Mouse (Mus musculus) heart, embryonic 15.5 days (tissue): ENCODE results near the gene Ttc32. TPM values are rescaled to one million over a fixed set of nuclear protein-coding genes. Genes with fewer than 3 reads are reported as not detected.
"Not testable (repeated sequence)": the region's sequence is repeated elsewhere in the genome, so short reads cannot be mapped to it uniquely, and the experiment has no call there.

Source experiments
- ATAC-seq: fragments of 200-750 bp; cut with Nextera tagmentation; replicated peaks from 2 replicates; pipeline ENCODE4 v1.8.0; 2017; ENCODE audit warnings: low read depth, moderate TSS enrichment; ENCODE audit not compliant: insufficient number of reproducible peaks, insufficient read depth, low FRiP score
- H3K27ac ChIP-seq: fragments of 300-500 bp; sonication (generic); 2 replicates; pipeline ENCODE4 v1.5.1; 2015; ENCODE audit warnings: mild to moderate bottlenecking, inconsistent platforms
- H3K27me3 ChIP-seq: fragments of 300-500 bp; sonication (generic); 2 replicates; pipeline ENCODE4 v1.6.1; 2015; ENCODE audit warnings: inconsistent platforms
- H3K36me3 ChIP-seq: fragments of 300-500 bp; sonication (generic); 2 replicates; pipeline ENCODE4 v1.6.1; 2015; ENCODE audit warnings: mild to moderate bottlenecking, inconsistent platforms
- H3K4me1 ChIP-seq: fragments of 300-500 bp; sonication (generic); replicated peaks from 2 replicates; pipeline ENCODE4 v1.6.1; 2015; ENCODE audit warnings: inconsistent platforms
- H3K4me2 ChIP-seq: fragments of 300-500 bp; sonication (generic); 2 replicates; pipeline ENCODE4 v1.6.1; 2015; ENCODE audit warnings: inconsistent platforms, mild to moderate bottlenecking, moderate library complexity
- H3K4me3 ChIP-seq: fragments of 300-500 bp; sonication (generic); 2 replicates; pipeline ENCODE4 v1.5.1; 2015; ENCODE audit warnings: mild to moderate bottlenecking, inconsistent platforms
- H3K9ac ChIP-seq: fragments of 300-500 bp; sonication (generic); 2 replicates; pipeline ENCODE4 v1.6.1; 2015; ENCODE audit warnings: mild to moderate bottlenecking, inconsistent platforms
- H3K9me3 ChIP-seq: fragments of 300-500 bp; sonication (generic); replicated peaks from 2 replicates; pipeline ENCODE4 v1.6.1; 2016; ENCODE audit warnings: inconsistent platforms
- WGBS: fragments of 180-500 bp; shearing (Covaris S2); methylation state at CpG from one replicate; pipeline ENCODE4 v1.1.7; 2015; ENCODE audit warnings: mixed read lengths; 5-methylcytosine and 5-hydroxymethylcytosine counted together
- polyA plus RNA-seq: library from polyadenylated mRNA; unstranded; fragments of >200 nt; fragmentation: Nextera tagmentation; extraction: Ambion mirVana; gene quantifications from 2 replicates; pipeline ENCODE4 v1.2.1, GENCODE M21; 2015

Ttc32 gene
- polyA plus RNA-seq, 1 experiment from 2014 or later, result 17.4 TPM

GRCm38 (mm10) chr12:9024071-9024470, 5.7 kb upstream of the Ttc32 start:
- no peaks in the 10 kb centered on the region for H3K4me1 ChIP-seq
- no peaks in the 10 kb centered on the region for H3K9me3 ChIP-seq
- 91% methylated on average over 14 of the region's 14 CpGs for WGBS
- no peak overlapping the region for H3K4me3 ChIP-seq
- no peaks in the 10 kb centered on the region for H3K36me3 ChIP-seq
- no peak overlapping the region for H3K27ac ChIP-seq
- H3K9ac ChIP-seq, result no peak overlapping the region
- ATAC-seq, result no peak
- H3K27me3 ChIP-seq, result no peaks in the 10 kb centered on the region
- H3K4me2 ChIP-seq, result no peak overlapping the region

DNA sequence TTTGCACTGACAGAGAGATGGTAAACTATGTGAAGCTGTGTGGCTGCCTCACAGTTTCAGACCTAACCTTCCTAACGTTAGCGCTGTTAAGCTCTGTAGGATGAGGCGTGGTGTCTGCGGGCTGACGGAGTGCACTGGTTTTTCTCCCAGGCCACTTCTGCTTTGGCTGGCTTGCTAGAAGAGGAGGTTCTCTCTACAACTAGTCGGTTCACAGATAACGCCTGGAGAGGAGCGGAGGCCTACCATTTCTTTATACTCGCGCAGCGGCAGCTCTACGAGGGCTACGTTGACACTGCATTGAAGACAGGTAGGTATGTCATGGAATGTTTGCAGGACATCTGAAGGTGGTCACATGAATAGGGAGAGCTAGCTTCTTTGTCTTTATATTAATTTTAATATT, 5.1 kb upstream of the Ttc32 start:
- WGBS, result 49% methylated on average over 13 of the region's 13 CpGs
- no peaks in the 10 kb centered on the region for H3K27me3 ChIP-seq
- no peak overlapping the region for H3K9ac ChIP-seq
- no peaks in the 10 kb centered on the region for H3K36me3 ChIP-seq
- no peak for ATAC-seq
- H3K27ac ChIP-seq, result peak overlapping the region; percentile 28
- no peaks in the 10 kb centered on the region for H3K9me3 ChIP-seq
- H3K4me2 ChIP-seq, result no peak overlapping the region
- no peak overlapping the region for H3K4me3 ChIP-seq
- no peaks in the 10 kb centered on the region for H3K4me1 ChIP-seq

- H3K36me3 ChIP-seq, result no peaks in the 10 kb centered on the region
Observed at GRCm38 (mm10) chr12:9026843-9027242, 3.0 kb upstream of the Ttc32 start.

GRCm38 (mm10) chr12:9028816-9029215, 981 bp upstream of the Ttc32 start:
- WGBS, result 86% methylated on average over 7 of the region's 7 CpGs
- not testable (repeated sequence) for H3K9ac ChIP-seq, H3K4me2 ChIP-seq, H3K9me3 ChIP-seq, H3K27ac ChIP-seq, H3K4me3 ChIP-seq, ATAC-seq, H3K27me3 ChIP-seq, H3K36me3 ChIP-seq, H3K4me1 ChIP-seq

More at GRCm38 (mm10) chr12:9026843-9027242, 3.0 kb upstream of the Ttc32 start:
- Histone ChIP-seq H3K4me1 (0 out of 2 replicates have a peak, but pooled peaks cover 3% of the 10 kb centered on the region), H3K9me3 (no peaks in the 10 kb centered on the region), H3K27me3 (no peaks in the 10 kb centered on the region), H3K9ac (no peak overlapping the region), H3K27ac (no peak overlapping the region), H3K4me2 (no peak overlapping the region), H3K4me3 (no peak overlapping the region)
- no peak for ATAC-seq

DNA sequence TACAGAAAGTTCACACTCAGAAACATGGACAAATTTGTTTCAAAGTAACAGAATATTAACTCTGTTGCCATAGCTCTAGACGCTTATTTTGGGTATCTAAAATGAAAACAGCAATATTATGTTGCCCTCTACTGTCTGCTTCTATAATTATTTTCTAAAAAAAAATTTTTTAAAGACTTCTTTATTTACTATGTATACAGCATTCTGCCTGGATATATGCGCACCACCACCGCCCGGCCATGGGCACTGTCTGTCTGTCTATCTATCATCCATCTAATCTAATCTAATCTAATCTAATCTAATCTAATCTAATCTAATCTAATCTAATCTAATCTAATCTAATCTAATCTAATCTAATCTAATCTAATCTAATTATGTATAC, 300 bp upstream of the Ttc32 start:
- Histone ChIP-seq H3K9me3 (no peaks in the 10 kb centered on the region), H3K4me3 (peak overlapping the region; percentile 67), H3K27me3 (no peaks in the 10 kb centered on the region), H3K4me1 (peaks cover 9% of the 10 kb centered on the region; the same call in 1 of the 2 replicates), H3K4me2 (peak overlapping the region; percentile 69), H3K27ac (peak overlapping the region; percentile 96), H3K36me3 (no peaks in the 10 kb centered on the region), H3K9ac (no peak overlapping the region)
- peak; percentile 8; the same call in 1 of the 2 replicates for ATAC-seq
- 30% methylated on average over 4 of the region's 4 CpGs for WGBS

DNA sequence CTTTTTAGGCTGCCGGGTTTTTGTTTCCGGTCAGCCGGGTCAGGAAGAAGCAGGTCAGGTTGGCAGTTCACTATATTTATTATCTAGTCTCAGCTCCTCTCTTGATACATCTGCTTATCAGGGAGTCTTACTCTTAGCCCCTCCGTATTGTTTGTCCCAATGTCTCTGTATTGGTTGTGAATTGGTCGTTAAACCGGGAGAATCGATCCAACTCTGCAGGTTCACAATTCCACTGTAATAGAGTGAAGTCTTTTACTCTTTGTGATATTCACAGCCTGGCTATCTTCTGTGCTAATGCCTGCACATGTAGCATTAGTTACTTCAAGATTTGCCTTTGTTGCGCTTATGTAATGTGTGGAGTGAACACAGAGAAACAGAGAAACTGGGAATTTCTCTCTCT, 1.4 kb downstream of the Ttc32 start:
- Histone ChIP-seq H3K4me2 (peak overlapping the region; percentile 69), H3K9ac (0 out of 2 replicates have a peak overlapping the region, but pooled peaks have one; percentile 88), H3K4me1 (peaks cover 10% of the 10 kb centered on the region; the same call in 1 of the 2 replicates), H3K27me3 (no peaks in the 10 kb centered on the region), H3K36me3 (no peaks in the 10 kb centered on the region), H3K9me3 (no peaks in the 10 kb centered on the region), H3K27ac (peak overlapping the region; percentile 96; the same call in 1 of the 2 replicates), H3K4me3 (peak overlapping the region; percentile 67)
- ATAC-seq, result no peak
- 67% methylated on average over 8 of the region's 8 CpGs for WGBS

DNA sequence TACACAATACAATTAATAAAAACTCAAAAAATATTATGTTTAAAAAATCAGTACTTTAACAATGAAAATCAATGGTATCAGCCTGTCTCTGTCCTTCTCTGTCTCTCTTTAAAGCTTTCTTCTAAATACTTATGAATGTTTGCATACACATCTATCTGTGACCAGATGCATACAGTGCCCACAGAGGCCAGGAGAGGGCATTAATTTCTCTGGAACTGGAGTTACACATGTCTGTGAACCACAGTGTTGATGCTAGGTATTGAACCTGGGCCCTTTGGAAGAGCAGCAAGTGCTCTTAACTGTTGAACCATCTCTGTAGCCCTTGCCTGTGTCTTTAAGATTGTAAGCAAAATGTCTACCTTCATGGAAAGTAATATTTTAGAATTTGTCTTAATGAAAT, 3.3 kb downstream of the Ttc32 start:
- Histone ChIP-seq H3K27me3 (no peaks in the 10 kb centered on the region), H3K4me2 (no peak overlapping the region), H3K9ac (no peak overlapping the region), H3K27ac (no peak overlapping the region), H3K9me3 (no peaks in the 10 kb centered on the region), H3K4me3 (no peak overlapping the region), H3K36me3 (no peaks in the 10 kb centered on the region), H3K4me1 (peaks cover 10% of the 10 kb centered on the region; the same call in 1 of the 2 replicates)
- ATAC-seq, result no peak

- H3K27me3 ChIP-seq, result no peaks in the 10 kb centered on the region
- WGBS, result 76% methylated on average over 9 of the region's 9 CpGs
- H3K36me3 ChIP-seq, result no peaks in the 10 kb centered on the region
- H3K4me1 ChIP-seq, result peaks cover 7% of the 10 kb centered on the region; the same call in 1 of the 2 replicates
- ATAC-seq, result no peak
- no peak overlapping the region for H3K4me3 ChIP-seq
- H3K4me2 ChIP-seq, result no peak overlapping the region
- H3K9me3 ChIP-seq, result no peaks in the 10 kb centered on the region
- no peak overlapping the region for H3K27ac ChIP-seq
- no peak overlapping the region for H3K9ac ChIP-seq
Observed at GRCm38 (mm10) chr12:9036409-9036808, 6.6 kb downstream of the Ttc32 start.

DNA sequence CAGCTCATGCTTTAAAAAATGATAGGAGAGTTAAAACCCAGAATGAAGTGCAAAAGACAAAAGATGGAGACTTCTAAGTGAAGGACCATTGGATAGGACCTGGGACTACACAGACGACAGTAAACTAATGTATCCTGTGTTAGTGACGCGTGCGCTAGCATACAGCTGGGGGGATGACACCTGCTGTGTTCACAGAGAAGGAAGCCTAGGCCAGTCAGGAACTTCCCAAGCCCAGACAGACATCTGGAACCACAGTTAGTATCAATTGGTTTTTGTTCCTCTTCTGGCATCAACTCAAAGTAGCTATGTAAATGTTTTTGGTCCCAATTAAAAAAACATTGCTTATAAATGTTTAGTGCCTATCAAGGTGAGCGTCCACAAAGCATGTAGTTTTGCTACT, 10.4 kb downstream of the Ttc32 start:
- no peak overlapping the region for H3K9ac ChIP-seq
- H3K27ac ChIP-seq, result no peak overlapping the region
- no peak overlapping the region for H3K4me3 ChIP-seq
- no peaks in the 10 kb centered on the region for H3K27me3 ChIP-seq
- WGBS, result 81% methylated on average over 5 of the region's 5 CpGs
- H3K36me3 ChIP-seq, result 0 out of 2 replicates have a peak, but pooled peaks cover 6% of the 10 kb centered on the region
- H3K9me3 ChIP-seq, result no peaks in the 10 kb centered on the region
- no peaks in the 10 kb centered on the region for H3K4me1 ChIP-seq
- no peak overlapping the region for H3K4me2 ChIP-seq
- no peak for ATAC-seq

GRCm38 (mm10) chr12:9040686-9041085, 10.9 kb downstream of the Ttc32 start:
- ATAC-seq, result no peak
- Histone ChIP-seq H3K4me2 (no peak overlapping the region), H3K36me3 (0 out of 2 replicates have a peak, but pooled peaks cover 6% of the 10 kb centered on the region), H3K9ac (no peak overlapping the region), H3K27ac (no peak overlapping the region), H3K27me3 (no peaks in the 10 kb centered on the region), H3K9me3 (no peaks in the 10 kb centered on the region), H3K4me3 (no peak overlapping the region), H3K4me1 (no peaks in the 10 kb centered on the region)
- WGBS, result 62% methylated on average over 7 of the region's 7 CpGs

GRCm38 (mm10) chr12:9042316-9042715, 12.5 kb downstream of the Ttc32 start:
- Histone ChIP-seq H3K4me3 (no peak overlapping the region), H3K4me1 (no peaks in the 10 kb centered on the region), H3K9ac (no peak overlapping the region), H3K36me3 (0 out of 2 replicates have a peak, but pooled peaks cover 6% of the 10 kb centered on the region), H3K27ac (no peak overlapping the region), H3K9me3 (no peaks in the 10 kb centered on the region), H3K4me2 (no peak overlapping the region), H3K27me3 (no peaks in the 10 kb centered on the region)
- WGBS, result 79% methylated on average over 5 of the region's 5 CpGs
- ATAC-seq, result no peak

DNA sequence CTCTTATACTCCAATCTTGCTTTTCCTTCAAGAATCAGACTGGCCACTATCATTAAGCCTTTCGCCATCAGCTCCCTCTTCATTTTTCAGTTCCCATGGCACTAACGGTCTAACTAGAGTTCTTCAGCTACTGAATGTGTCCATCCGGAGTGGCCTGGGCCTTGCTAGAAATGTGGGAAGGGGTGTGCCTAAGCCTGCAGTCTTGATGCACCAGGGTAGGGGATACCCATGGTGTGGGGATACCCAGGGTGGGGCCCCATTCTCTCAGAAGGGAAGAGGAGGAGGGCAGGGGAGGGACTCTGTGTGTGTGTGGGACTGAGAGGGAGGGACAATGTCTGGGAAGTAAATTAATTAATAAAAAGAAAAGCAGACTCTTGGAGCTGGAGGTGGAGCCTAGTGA, 13.0 kb downstream of the Ttc32 start:
- 0 out of 2 replicates have a peak, but pooled peaks cover 6% of the 10 kb centered on the region for H3K36me3 ChIP-seq
- ATAC-seq, result no peak
- no peaks in the 10 kb centered on the region for H3K27me3 ChIP-seq
- no peak overlapping the region for H3K4me3 ChIP-seq
- no peak overlapping the region for H3K4me2 ChIP-seq
- H3K4me1 ChIP-seq, result no peaks in the 10 kb centered on the region
- H3K9ac ChIP-seq, result no peak overlapping the region
- H3K27ac ChIP-seq, result no peak overlapping the region
- 81% methylated on average over 3 of the region's 3 CpGs for WGBS
- H3K9me3 ChIP-seq, result no peaks in the 10 kb centered on the region
